Mouse (Mus musculus) embryonic facial prominence, embryonic 10.5 days (tissue): Measurements from ENCODE around the gene Cnnm1. TPM values are rescaled to one million over a fixed set of nuclear protein-coding genes. Genes with fewer than 3 reads are reported as not detected.

ENCODE experiments used
- DNase-seq: peaks from one replicate; pipeline ENCODE4 v3.0.0-alpha.2; 2017; ENCODE audit warnings: low spot score
- H3K27ac ChIP-seq: fragments of 300-500 bp; sonication (generic); replicated peaks from 2 replicates; pipeline ENCODE4 v1.5.1; 2016; ENCODE audit warnings: mild to moderate bottlenecking
- H3K27me3 ChIP-seq: fragments of 300-500 bp; sonication (generic); replicated peaks from 2 replicates; pipeline ENCODE4 v1.6.1; 2016; ENCODE audit warnings: low read depth, mild to moderate bottlenecking; ENCODE audit not compliant: poor library complexity, severe bottlenecking
- H3K36me3 ChIP-seq: fragments of 300-500 bp; sonication (generic); replicated peaks from 2 replicates; pipeline ENCODE4 v1.6.1; 2016; ENCODE audit warnings: mild to moderate bottlenecking, moderate library complexity
- H3K4me1 ChIP-seq: fragments of 300-500 bp; sonication (generic); 2 replicates; pipeline ENCODE4 v1.6.1; 2016
- H3K4me3 ChIP-seq: fragments of 300-500 bp; sonication (generic); 2 replicates; pipeline ENCODE4 v1.5.1; 2016; ENCODE audit warnings: mild to moderate bottlenecking, moderate library complexity
- H3K9me3 ChIP-seq: fragments of 300-500 bp; sonication (generic); 2 replicates; pipeline ENCODE4 v1.6.1; 2016; ENCODE audit warnings: mild to moderate bottlenecking
- WGBS: fragments of 180-500 bp; shearing (Covaris S2); methylation state at CpG from one replicate; pipeline ENCODE4 v1.1.7; 2016; 5-methylcytosine and 5-hydroxymethylcytosine counted together
- polyA plus RNA-seq: library from polyadenylated mRNA; unstranded; fragments of >200 nt; fragmentation: Nextera tagmentation; extraction: Ambion mirVana; gene quantifications from 2 replicates; pipeline ENCODE4 v1.2.1, GENCODE M21; 2016

The Cnnm1 gene
- polyA plus RNA-seq, 1 experiment from 2014 or later: 0.16 TPM

DNA sequence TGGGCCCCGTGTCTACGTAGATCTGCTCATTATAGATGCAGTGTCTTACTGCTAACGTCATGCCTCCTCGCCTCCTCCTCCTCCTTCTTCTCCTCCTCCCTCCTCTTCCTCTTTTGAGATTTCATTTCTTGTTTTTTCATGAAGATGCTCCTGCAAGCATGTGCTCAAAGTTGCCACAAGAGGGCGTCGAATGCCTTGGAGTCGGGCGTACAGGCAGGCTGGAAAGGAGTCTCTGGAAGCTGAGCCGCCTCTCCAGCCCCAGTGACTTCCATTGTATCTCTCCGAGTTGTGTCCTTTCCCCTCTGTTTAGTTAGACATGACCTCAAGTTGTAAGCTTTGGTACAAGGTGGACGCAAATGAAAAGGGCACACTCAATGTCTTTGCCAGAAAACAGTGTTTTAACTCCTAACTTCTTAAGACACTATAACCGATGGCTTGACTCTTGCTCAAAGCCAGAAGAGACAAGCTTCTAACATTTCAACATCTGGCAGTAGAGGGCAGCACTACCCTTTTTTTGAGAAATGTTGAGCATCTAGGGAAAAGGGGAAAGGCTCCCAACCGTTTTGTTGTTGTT, 90.0 kb downstream of the Cnnm1 start:
- Histone ChIP-seq H3K4me1 (peaks cover 7% of the 10 kb centered on the region), H3K9me3 (no peaks in the 10 kb centered on the region), H3K4me3 (peak overlapping the region; percentile 43), H3K27ac (no peak overlapping the region), H3K36me3 (no peaks in the 10 kb centered on the region), H3K27me3 (peaks cover 46% of the 10 kb centered on the region)
- WGBS: 2% methylated on average over 13 of the region's 13 CpGs
- peak; percentile 83 for DNase-seq

DNA sequence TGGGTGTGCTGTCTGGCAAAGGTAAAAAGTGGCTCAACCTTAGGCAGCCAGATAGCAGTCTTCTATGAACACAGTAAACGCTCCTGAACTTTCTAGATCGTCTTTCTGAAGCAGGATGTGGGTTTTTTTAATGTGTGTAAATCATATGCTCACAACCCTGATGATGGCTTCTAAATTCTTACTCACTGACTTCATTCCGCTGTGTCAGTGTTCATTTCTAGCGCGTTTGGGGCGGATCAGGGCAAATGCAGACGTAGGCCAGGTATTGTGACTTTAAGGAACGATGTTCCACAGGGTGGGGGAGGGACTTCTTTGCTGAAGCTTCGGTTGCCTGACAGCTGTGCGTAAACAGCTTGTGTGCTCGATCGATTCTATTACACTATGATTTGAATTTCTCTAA, 90.7 kb downstream of the Cnnm1 start:
- Histone ChIP-seq H3K27me3 (peaks cover 49% of the 10 kb centered on the region), H3K4me3 (no peak overlapping the region), H3K4me1 (0 out of 2 replicates have a peak, but pooled peaks cover 4% of the 10 kb centered on the region), H3K9me3 (no peaks in the 10 kb centered on the region), H3K27ac (no peak overlapping the region), H3K36me3 (no peaks in the 10 kb centered on the region)
- no peak for DNase-seq
- WGBS: 32% methylated on average over 12 of the region's 12 CpGs

DNA sequence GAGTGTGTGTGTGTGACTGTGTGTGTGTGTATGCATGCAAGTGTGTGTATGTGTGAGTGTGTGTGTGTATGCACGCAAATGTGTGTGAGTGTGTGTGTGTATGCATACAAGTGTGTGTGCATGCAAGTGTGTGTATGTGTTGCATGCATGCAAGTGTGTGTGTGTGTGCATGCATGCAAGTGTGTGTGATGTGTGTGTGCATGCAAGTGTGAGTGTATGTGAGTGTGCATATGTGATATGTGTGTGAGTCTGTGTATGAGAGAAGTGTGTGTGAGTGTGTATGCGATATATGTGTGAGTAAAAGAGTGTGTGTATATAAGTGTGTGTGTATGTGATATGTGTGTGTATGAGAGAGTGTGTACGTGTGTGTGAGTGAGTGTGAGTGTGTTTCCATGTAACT, 95.1 kb downstream of the Cnnm1 start:
- H3K27me3 ChIP-seq: peaks cover 64% of the 10 kb centered on the region

DNA sequence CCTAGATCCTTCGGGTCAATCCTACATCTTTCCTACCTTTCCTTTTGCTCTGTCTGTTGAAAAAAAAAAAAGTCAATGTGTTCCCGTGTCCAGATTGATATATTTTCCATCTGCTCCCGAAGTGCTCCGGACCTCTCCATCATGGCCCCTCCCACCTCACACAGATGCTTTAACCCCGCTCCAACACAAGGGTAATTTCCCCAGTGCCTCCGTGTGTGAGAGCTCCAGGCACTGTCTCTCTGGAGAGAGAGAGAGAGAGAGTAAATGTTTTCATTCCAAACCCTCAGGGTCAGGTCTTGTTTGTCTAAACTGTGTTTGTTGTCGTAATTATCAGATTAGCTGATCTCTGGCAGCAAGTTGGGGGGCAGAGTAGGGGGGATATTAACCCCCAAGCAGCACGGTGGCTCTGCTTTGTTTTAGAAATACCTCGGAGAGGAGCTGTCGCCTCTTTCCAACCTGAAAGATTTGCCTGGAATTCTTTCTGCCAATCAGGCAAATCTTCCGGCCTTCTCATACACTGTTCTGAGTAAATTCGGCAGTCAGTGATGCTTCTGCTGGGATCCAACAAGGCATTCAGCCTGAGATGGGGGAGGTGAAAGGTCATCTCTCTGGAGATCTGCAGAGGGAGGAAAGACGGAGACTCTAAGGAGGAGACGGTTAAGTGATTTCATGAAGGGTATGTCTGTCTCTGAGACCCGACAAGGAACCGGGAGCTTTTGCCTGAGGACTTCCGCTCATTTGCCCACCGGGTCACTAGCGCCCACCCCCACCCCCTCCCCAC, 106.3 kb downstream of the Cnnm1 start:
- peak; percentile 50 for DNase-seq
- H3K9me3 ChIP-seq: no peaks in the 10 kb centered on the region
- peaks cover 90% of the 10 kb centered on the region for H3K27me3 ChIP-seq
- 3% methylated on average over 19 of the region's 19 CpGs for WGBS
- peak overlapping the region; percentile 45 for H3K4me3 ChIP-seq
- peaks cover 20% of the 10 kb centered on the region for H3K4me1 ChIP-seq
- peak overlapping the region; percentile 41; the same call in 1 of the 2 replicates for H3K27ac ChIP-seq
- no peaks in the 10 kb centered on the region for H3K36me3 ChIP-seq

More for the DNA sequence above, 95.1 kb downstream of the Cnnm1 start:
- Histone ChIP-seq H3K36me3 (no peaks in the 10 kb centered on the region), H3K4me1 (0 out of 2 replicates have a peak, but pooled peaks cover under 1% of the 10 kb centered on the region), H3K9me3 (no peaks in the 10 kb centered on the region), H3K27ac (no peak overlapping the region), H3K4me3 (no peak overlapping the region)
- no peak for DNase-seq
- 95% methylated on average over 3 of the region's 3 CpGs for WGBS

Other genes with a start within 250 kb of the Cnnm1 start
- gene Hpse2, start 52.1 kb upstream of the Cnnm1 start, polyA plus RNA-seq: 3.5 and 6.0 TPM in 2 replicates
- gene Got1, start 84.2 kb downstream of the Cnnm1 start, polyA plus RNA-seq: 55.4 and 57.9 TPM in 2 replicates
- 3.7 and 4.1 TPM in 2 replicates for gene Nkx2-3, start 171.9 kb downstream of the Cnnm1 start, polyA plus RNA-seq
- gene Slc25a28, start 234.4 kb downstream of the Cnnm1 start, polyA plus RNA-seq: 10.3 and 10.9 TPM in 2 replicates
- 8.9 and 9.8 TPM in 2 replicates for gene Entpd7, start 249.2 kb downstream of the Cnnm1 start, polyA plus RNA-seq